In the genomic region with DNA sequence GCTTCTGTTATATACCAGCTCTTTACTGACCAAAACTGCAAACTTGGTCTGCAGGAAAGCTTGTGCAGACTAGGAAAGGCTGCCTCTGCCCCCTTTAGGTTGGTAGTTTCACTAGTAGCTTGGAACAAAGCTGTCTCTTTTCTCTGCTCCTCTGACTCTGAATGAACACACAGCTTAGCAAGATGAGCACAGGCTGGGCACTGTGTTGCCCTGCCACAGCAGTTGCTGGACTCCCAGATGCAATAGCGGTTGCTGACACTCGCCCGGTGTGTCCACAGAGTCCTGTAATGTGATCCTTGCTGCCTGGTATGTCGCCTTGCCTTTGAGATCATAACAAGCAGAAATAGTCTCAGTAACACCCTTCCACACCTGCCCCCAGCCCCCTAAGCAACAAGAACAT, we compare ENCODE assay signal across 16 mouse cellular contexts.
DNase-seq lines count a peak whose midpoint lies in the region; ATAC-seq and TF ChIP-seq lines count a peak whose summit lies in the region.
"Had no signal": no experiment of that assay in that cellular context is flagged by ENCODE, and none has a peak within 500 bp of the region (broad histone marks: within the 10 kb centered on the region; RNA-seq: fewer than 3 reads in every experiment).

No protein-coding gene starts in this region.

- no peak overlapping the region for H3K4me2 ChIP-seq in embryonic facial prominence, embryonic 14.5 days (ENCODE audit: low read depth, low read length)
- H3K4me2 ChIP-seq in myocyte (ENCODE audit: low read depth): no peak overlapping the region
- no peak overlapping the region for H3K4me2 ChIP-seq in hindbrain, embryonic 12.5 days (replicated peaks)
- H3K4me2 ChIP-seq: heart, embryonic 15.5 days; kidney, embryonic 15.5 days; midbrain, embryonic 13.5 days had no signal

- no peak for ATAC-seq in embryonic facial prominence, embryonic 14.5 days (ENCODE audit: low read depth)
- ATAC-seq in hindbrain, embryonic 12.5 days (ENCODE audit: low FRiP score): no peak
- ATAC-seq: liver, postnatal 0 days; midbrain, embryonic 13.5 days had no signal

- H3K27me3 ChIP-seq in embryonic facial prominence, embryonic 14.5 days (replicated peaks; ENCODE audit: control insufficient read depth, insufficient read depth, low read length): no peaks in the 10 kb centered on the region
- H3K27me3 ChIP-seq in myocyte (ENCODE audit: control insufficient read depth, insufficient read depth, insufficient read length): no peaks in the 10 kb centered on the region
- no peaks in the 10 kb centered on the region for H3K27me3 ChIP-seq in hindbrain, embryonic 12.5 days
- H3K27me3 ChIP-seq: heart, embryonic 15.5 days; kidney, embryonic 15.5 days; midbrain, embryonic 13.5 days had no signal

- H3ac ChIP-seq in myocyte (ENCODE audit: control insufficient read depth, insufficient read length): no peak overlapping the region

- 37% methylated on average over 4 of the region's 4 CpGs for WGBS in embryonic facial prominence, embryonic 14.5 days
- WGBS in hindbrain, embryonic 12.5 days: 71% methylated on average over 4 of the region's 4 CpGs

- peak; percentile 18 for DNase-seq in gastrocnemius, postnatal 25 days
- no peak for DNase-seq in gastrocnemius, postnatal 10 days
- DNase-seq in layer of hippocampus, adult 2 months (ENCODE audit: low spot score in 2 of 2): no peak
- no peak for DNase-seq in layer of hippocampus, postnatal 36 days
- DNase-seq in embryonic facial prominence, embryonic 14.5 days (ENCODE audit: low spot score): peak; percentile 46
- DNase-seq in adrenal gland, postnatal 10 days: no peak
- DNase-seq: B cell, adult 2 months; cerebellum, adult 2 months; liver, postnatal 0 days; lung, postnatal 4 days had no signal

- H3K79me2 ChIP-seq in myocyte (ENCODE audit: control insufficient read depth, insufficient read depth): no peaks in the 10 kb centered on the region

- TF ChIP-seq CTCF in layer of hippocampus, adult 2 months (conservative IDR thresholded peaks at IDR 0.05): peak; percentile 66

- H3K9me3 ChIP-seq in embryonic facial prominence, embryonic 14.5 days (ENCODE audit: control insufficient read depth, low read length): no peaks in the 10 kb centered on the region
- no peaks in the 10 kb centered on the region for H3K9me3 ChIP-seq in hindbrain, embryonic 12.5 days (replicated peaks)
- H3K9me3 ChIP-seq: heart, embryonic 15.5 days; kidney, embryonic 15.5 days; midbrain, embryonic 13.5 days had no signal

- peaks cover 6% of the 10 kb centered on the region; the same call in 1 of the 2 replicates for H3K4me1 ChIP-seq in embryonic facial prominence, embryonic 14.5 days (ENCODE audit: control insufficient read depth, insufficient read depth, low read length)
- H3K4me1 ChIP-seq in hindbrain, embryonic 12.5 days: no peaks in the 10 kb centered on the region
- H3K4me1 ChIP-seq: midbrain, embryonic 13.5 days had no signal

- H3K36me3 ChIP-seq in embryonic facial prominence, embryonic 14.5 days (ENCODE audit: control insufficient read depth, insufficient read depth, low read length): no peaks in the 10 kb centered on the region
- no peaks in the 10 kb centered on the region for H3K36me3 ChIP-seq in myocyte (ENCODE audit: control insufficient read depth, insufficient read depth)
- H3K36me3 ChIP-seq in hindbrain, embryonic 12.5 days: no peaks in the 10 kb centered on the region
- H3K36me3 ChIP-seq: heart, embryonic 15.5 days; kidney, embryonic 15.5 days; midbrain, embryonic 13.5 days had no signal

- TF ChIP-seq POLR2A in myocyte (IDR thresholded peaks at IDR 0.05; ENCODE audit: insufficient read length, low read depth): no peak

- peak overlapping the region; percentile 58; the same call in 1 of the 2 replicates for H3K27ac ChIP-seq in layer of hippocampus, adult 2 months
- no peak overlapping the region for H3K27ac ChIP-seq in embryonic facial prominence, embryonic 14.5 days (replicated peaks; ENCODE audit: low read depth, low read length)
- H3K27ac ChIP-seq in hindbrain, embryonic 12.5 days: no peak overlapping the region
- H3K27ac ChIP-seq: heart, embryonic 15.5 days; kidney, embryonic 15.5 days; midbrain, embryonic 13.5 days had no signal

- no peak overlapping the region for H3K4me3 ChIP-seq in layer of hippocampus, adult 2 months
- H3K4me3 ChIP-seq in embryonic facial prominence, embryonic 14.5 days (ENCODE audit: low read depth, low read length): no peak overlapping the region
- no peak overlapping the region for H3K4me3 ChIP-seq in myocyte
- H3K4me3 ChIP-seq in hindbrain, embryonic 12.5 days: no peak overlapping the region
- H3K4me3 ChIP-seq: erythroblast, embryonic 14.5 days; heart, embryonic 15.5 days; kidney, embryonic 15.5 days; midbrain, embryonic 13.5 days had no signal

- no peak overlapping the region for H3K9ac ChIP-seq in embryonic facial prominence, embryonic 14.5 days (ENCODE audit: low read depth, low read length)
- H3K9ac ChIP-seq in hindbrain, embryonic 12.5 days: no peak overlapping the region
- H3K9ac ChIP-seq: heart, embryonic 15.5 days; kidney, embryonic 15.5 days; liver, postnatal 0 days; midbrain, embryonic 13.5 days had no signal

TF ChIP-seq in myocyte, 11 proteins besides CTCF, POLR2A, EP300 and RAD21:
- TF ChIP-seq MYOG (IDR thresholded peaks at IDR 0.05; ENCODE audit: control insufficient read depth in 1 of 3, insufficient read depth in 1 of 3, insufficient read length in 2 of 3, low read depth in 2 of 3): peak in 2 of 3 experiments; percentile 50 to 78
- peak in 1 of 3 experiments; percentile 67 for TF ChIP-seq MYOD1 (IDR thresholded peaks at IDR 0.05; ENCODE audit: control insufficient read depth in 1 of 3, insufficient read length in 2 of 3, low read depth in 2 of 3)
- no peak for TF ChIP-seq CEBPB (IDR thresholded peaks at IDR 0.05; ENCODE audit: insufficient read depth, poor library complexity, severe bottlenecking)
TF ChIP-seq in myocyte: peak in this region for 2.

Comparison
In these comparisons a context has a peak if more than half of its experiments do, and no peak if none do; other contexts are left out.
1. DNase-seq: peak in gastrocnemius, postnatal 25 days (single experiment) and embryonic facial prominence, embryonic 14.5 days (single experiment); none in gastrocnemius, postnatal 10 days (single experiment), layer of hippocampus, adult 2 months (0 of 2), layer of hippocampus, postnatal 36 days (0 of 2) and adrenal gland, postnatal 10 days (single experiment).